Mouse (Mus musculus): ENCODE data around the gene Sae1. TPM values are rescaled to one million over a fixed set of nuclear protein-coding genes. Genes with fewer than 3 reads are reported as not detected.
A peak's percentile ranks its signal among the peaks of the same experiment; 100 is the strongest.

The Sae1 gene
- total RNA-seq (2021): 100 to 1,000 TPM in 1 of 2 experiments, 10 to 100 TPM in 1; 95.9 to 105 TPM
- long read RNA-seq, experiment 1, transcript Sae1-201 (9 exons, 1,875 nt): major isoform, 163 of 174 reads
- long read RNA-seq, experiment 1, partial matches to known transcripts: 2 of 174 reads
- long read RNA-seq, experiment 1, other reads (novel, unspliced or antisense): 8 of 174 reads
- long read RNA-seq, experiment 2, transcript Sae1-201 (9 exons, 1,875 nt): major isoform, 182 of 194 reads
- long read RNA-seq, experiment 2, partial matches to known transcripts: 1 of 194 reads
- long read RNA-seq, experiment 2, other reads (novel, unspliced or antisense): 11 of 194 reads

DNA sequence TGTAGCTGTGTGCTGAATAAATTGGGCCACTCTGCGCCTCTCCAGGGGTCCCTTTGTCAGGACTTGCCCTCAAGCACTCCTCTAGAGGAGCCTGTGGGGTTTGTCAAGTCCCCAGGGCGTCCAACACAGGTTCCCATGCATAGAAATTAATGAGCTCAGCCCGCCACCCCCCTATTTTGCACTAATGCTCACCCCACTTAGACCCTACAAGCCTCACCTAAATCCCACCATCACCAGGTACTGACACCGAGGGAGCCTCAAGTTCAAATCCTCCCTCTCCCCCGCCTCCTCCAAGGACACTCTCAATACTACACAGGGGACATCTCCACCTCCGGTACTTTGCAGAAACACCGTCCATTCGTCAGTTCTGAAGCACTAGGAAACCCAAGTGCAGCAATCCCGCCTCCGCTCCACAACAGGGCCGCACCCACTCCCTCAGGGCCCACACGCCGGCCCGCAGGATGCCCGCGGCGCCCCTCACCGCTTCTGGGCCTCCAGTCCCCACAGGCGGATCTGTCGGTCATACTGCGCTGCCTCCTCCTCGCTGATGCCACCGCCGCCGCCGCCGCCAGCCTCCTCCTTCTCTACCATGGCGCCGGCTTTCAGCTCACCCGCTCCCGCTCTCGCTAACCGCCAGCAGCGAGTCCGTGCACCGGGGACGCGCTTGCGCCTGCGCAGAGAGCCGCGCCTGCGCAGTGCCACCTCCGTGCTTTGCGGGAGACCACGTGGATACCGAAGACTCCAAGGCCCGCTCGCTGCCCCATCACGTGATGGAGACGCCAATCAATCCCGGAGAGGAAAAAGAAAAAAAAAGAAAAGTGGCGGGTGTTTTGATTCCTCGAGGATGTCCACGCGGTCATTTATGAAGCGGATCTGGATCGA, at the start of gene Sae1:
Gene Sae1, minus strand, starts transcription at position 647 of the 882 bp plus-strand sequence.
- peak; percentile 95 to 97 for DNase-seq (ENCODE audit: low spot score in 2 of 2)

GRCm38 (mm10) chr7:16435088-16435487, 47.5 kb upstream of the Sae1 start:
- DNase-seq (ENCODE audit: low spot score in 2 of 2): no peak

GRCm38 (mm10) chr7:16433352-16433971, 45.9 kb upstream of the Sae1 start:
- no peak for DNase-seq (ENCODE audit: low spot score in 2 of 2)

GRCm38 (mm10) chr7:16426129-16426729, 38.6 kb upstream of the Sae1 start:
- DNase-seq (ENCODE audit: low spot score in 2 of 2): peak; percentile 58 to 64

GRCm38 (mm10) chr7:16425721-16426120, 38.1 kb upstream of the Sae1 start:
- no peak for DNase-seq (ENCODE audit: low spot score in 2 of 2)

DNA sequence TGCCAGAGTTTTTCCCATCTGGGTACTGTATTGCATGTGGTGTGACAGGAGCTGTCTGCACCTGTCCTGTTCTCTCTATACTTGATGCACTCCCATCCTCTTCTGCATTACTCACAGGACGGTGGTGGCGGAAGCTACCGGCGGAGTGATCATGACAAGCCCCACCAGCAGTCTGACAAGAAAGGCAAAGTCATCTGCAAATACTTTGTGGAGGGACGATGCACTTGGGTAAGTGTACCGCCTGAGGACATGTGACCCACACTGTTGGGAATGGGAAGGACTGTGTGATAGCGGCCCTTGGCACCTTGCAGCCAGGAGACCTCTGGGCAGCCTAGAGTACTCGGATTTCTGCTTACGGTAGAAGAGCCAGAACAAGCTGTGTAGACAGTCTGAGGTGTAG, 36.1 kb upstream of the Sae1 start:
- no peak for DNase-seq (ENCODE audit: low spot score in 2 of 2)

DNA sequence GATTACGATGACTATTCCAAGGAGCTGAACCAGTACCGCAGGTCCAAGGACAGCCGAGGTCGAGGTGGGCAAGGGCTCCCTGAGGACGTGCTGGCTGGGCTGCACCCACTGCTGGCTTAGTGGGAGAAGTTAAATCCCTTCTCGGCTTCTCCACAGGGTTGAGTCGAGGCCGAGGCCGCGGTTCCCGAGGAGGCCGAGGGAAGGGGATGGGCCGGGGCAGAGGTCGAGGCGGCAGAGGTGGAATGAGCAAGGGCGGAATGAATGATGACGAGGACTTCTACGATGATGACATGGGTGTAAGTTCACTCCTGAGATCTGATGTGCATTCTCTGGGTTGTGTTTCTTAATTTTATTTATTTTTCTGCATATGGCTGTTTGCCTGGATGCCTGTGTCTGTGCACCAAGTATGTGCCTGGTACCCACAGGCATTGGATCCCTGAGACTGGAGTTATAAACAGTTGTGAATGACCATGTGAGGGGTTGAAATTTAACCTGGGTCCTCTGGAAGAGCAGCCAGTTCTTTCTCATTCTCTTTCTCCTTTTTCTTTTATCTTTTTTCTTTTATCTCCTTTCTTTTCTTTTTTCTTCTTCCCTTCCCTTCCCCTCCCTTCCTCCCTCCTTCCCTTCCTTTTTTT, 34.7 kb upstream of the Sae1 start:
- no peak for DNase-seq (ENCODE audit: low spot score in 2 of 2)

- no peak for DNase-seq (ENCODE audit: low spot score in 2 of 2)
These were observed 33.0 kb upstream of the Sae1 start for GRCm38 (mm10) chr7:16420493-16421118.

DNA sequence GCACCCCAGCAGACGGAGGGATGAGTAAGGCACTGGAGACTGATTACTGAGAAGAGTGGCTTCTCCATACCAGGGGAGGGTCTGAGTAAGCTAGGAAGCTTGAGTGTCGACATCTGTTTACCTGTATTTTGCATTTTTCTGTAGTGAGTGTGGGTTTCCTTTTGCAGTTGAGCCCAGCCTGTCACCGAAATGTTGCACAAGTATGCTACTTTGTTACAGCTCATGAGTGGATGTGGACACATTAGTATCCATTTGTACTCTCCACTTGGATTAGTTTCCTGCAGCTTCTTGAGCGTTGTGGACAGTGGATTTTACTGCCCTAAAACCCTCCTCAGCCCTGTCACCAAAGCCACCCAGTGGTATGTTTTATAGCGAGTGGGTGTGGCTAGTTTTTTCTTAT, 31.1 kb upstream of the Sae1 start:
- no peak for DNase-seq (ENCODE audit: low spot score in 2 of 2)

DNA sequence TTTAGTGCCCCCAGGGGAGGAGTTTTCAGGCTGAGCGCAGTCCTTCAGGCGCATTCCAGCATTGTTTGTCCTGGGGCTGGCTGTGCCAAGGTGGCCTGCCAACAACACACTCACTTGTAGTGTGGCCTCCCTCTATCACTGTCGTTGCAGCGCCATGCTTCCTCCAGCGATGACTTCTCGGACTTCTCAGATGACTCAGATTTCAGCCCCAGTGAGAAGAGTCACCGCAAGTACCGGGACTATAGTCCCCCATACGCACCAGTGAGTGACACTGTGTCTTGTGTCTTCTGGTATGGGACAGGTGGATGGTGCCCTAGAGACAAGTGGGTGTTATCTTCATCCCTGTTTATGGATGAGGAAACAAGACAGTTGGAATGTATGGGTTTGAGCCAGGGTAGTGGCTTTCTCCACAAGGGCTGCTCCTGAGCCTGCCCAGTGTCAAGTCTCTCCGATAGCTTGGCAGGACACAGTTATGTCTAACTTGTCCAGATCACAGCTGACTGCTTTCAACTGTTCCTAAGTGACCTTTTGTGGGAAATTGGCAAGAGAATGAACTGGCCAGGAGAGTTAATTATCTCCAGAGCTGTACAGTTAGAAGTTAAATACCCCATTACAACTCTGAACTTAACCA, 29.6 kb upstream of the Sae1 start:
- no peak for DNase-seq (ENCODE audit: low spot score in 2 of 2)

GRCm38 (mm10) chr7:16415426-16415825, 27.8 kb upstream of the Sae1 start:
- DNase-seq (ENCODE audit: low spot score in 2 of 2): no peak

- no peak for DNase-seq (ENCODE audit: low spot score in 2 of 2)
These were observed 25.3 kb upstream of the Sae1 start for GRCm38 (mm10) chr7:16412930-16413329.

DNA sequence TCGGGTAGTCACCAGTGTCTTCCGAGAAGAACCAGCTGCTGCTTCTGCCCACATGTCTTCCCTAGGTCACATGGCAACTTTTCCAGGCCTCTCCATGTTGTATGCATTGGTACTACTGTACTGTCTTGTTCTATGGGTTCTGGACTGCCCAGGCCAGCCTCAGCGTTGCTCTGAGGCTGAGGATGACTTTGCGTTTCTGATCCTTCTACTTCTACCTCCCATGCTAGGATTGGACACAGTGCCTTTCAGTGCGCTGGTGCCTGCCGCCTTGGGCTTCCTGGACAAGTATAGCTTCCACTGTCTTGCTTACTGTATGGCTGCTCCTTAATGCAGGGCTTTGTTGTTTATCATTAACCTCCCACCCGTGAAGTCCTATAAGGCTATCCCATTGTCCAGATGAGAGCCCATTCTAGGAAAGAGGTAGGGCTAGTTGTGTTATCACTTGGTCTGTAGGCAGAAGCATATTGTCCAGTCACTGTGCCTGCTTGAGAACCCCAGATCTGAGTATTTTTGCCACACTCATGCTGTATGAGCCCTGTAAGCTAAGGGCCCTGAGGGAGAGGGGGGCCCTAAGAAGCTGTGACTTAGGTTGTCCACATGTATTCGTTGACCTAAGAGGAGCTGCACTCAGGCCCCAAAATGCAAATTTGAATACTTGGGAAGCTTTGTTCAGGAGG, 24.8 kb upstream of the Sae1 start:
- no peak for DNase-seq (ENCODE audit: low spot score in 2 of 2)

- DNase-seq (ENCODE audit: low spot score in 2 of 2): no peak
These were observed 23.5 kb upstream of the Sae1 start for GRCm38 (mm10) chr7:16411100-16411499.

- peak in 1 of 2 experiments; percentile 30 for DNase-seq (ENCODE audit: low spot score in 2 of 2)
These were observed 19.4 kb upstream of the Sae1 start for GRCm38 (mm10) chr7:16406978-16407377.

DNA sequence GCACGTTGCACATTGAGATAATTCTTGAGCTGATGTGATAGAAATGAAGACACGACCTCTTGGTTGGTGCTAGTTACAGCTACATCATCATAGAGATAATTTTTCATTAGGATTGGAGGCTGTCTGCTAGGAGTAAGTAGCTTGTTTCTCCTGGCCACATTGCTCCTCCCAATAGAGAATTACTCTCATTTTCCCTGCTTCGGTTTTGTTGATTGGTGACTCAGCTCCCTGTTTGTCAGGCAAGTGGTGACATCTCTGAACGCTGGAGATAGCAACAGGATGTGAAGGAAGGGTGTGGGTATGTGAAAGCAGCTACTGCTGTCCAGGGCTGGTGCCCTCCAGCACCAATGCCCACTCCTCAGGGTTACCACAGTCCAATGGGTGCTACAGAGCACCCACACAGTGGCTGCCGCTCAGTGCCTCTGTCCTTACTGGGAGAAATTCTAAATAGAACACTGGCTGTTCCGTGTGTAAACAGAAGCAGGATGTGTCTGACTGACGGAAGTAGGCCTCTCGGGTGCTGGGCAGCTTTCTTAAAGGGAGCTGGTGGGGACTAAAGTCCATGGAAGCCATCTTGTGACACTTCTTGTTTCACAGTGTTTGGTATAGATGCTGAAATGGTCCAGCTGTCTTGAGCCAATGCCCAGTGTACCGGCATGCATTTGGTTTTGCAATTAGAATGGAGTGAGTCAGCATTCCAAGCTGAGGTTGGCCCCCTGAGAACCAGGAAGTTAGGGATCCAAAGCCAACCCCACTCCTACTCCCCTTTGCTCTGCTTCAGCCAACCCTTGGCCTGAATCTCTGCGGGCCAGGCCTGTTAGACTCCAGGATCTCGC, 18.1 kb upstream of the Sae1 start:
- peak; percentile 29 to 39 for DNase-seq (ENCODE audit: low spot score in 2 of 2)

GRCm38 (mm10) chr7:16405073-16405455, 17.5 kb upstream of the Sae1 start:
- no peak for DNase-seq (ENCODE audit: low spot score in 2 of 2)

- DNase-seq (ENCODE audit: low spot score in 2 of 2): no peak
These were observed 16.9 kb upstream of the Sae1 start for GRCm38 (mm10) chr7:16404315-16405072.
